Mouse (Mus musculus): Measurements from ENCODE around the gene Dnah12. TPM values are rescaled to one million over a fixed set of nuclear protein-coding genes. Genes with fewer than 3 reads are reported as not detected.

Dnah12 gene
- polyA plus RNA-seq, 1 experiment = not detected

GRCm38 (mm10) chr14:26805500-26805899 lies 112.4 kb downstream of the Dnah12 start:
- H3K79me2 ChIP-seq (ENCODE audit: control insufficient read depth, insufficient read depth) = no peaks in the 10 kb centered on the region
- H3K27me3 ChIP-seq (ENCODE audit: control insufficient read depth, insufficient read depth, insufficient read length) = peaks cover 20% of the 10 kb centered on the region
- H3ac ChIP-seq (ENCODE audit: control insufficient read depth, insufficient read length) = no peak overlapping the region
- TF ChIP-seq TCF3 (IDR thresholded peaks at IDR 0.05; ENCODE audit: insufficient read length, low read depth) (no peak), MYOG (IDR thresholded peaks at IDR 0.05; ENCODE audit: control insufficient read depth in 1 of 3, insufficient read depth in 1 of 3, insufficient read length in 2 of 3, low read depth in 2 of 3) (no peak), MYOD1 (IDR thresholded peaks at IDR 0.05; ENCODE audit: control insufficient read depth in 1 of 3, insufficient read length in 2 of 3, low read depth in 2 of 3) (no peak), REST (IDR thresholded peaks at IDR 0.05; ENCODE audit: insufficient read depth, insufficient read length) (no peak), USF1 (IDR thresholded peaks at IDR 0.05; ENCODE audit: low read depth) (no peak), POLR2A (IDR thresholded peaks at IDR 0.05; ENCODE audit: insufficient read length, low read depth) (no peak), SRF (IDR thresholded peaks at IDR 0.05; ENCODE audit: control insufficient read depth, insufficient read length, low read depth) (no peak), E2F4 (IDR thresholded peaks at IDR 0.05; ENCODE audit: insufficient read depth) (no peak), CEBPB (IDR thresholded peaks at IDR 0.05; ENCODE audit: insufficient read depth, poor library complexity, severe bottlenecking) (no peak), MAX (IDR thresholded peaks at IDR 0.05; ENCODE audit: low read depth) (no peak), POLR2AphosphoS2 (IDR thresholded peaks at IDR 0.05; ENCODE audit: insufficient read length, low read depth) (no peak), TCF12 (IDR thresholded peaks at IDR 0.05; ENCODE audit: insufficient read depth, poor library complexity, severe bottlenecking) (no peak)
- H3K4me2 ChIP-seq (ENCODE audit: low read depth) = no peak overlapping the region
- no peak overlapping the region for H3K4me3 ChIP-seq
- no peaks in the 10 kb centered on the region for H3K36me3 ChIP-seq (ENCODE audit: control insufficient read depth, insufficient read depth)

- Histone ChIP-seq H3K4me3 (no peak overlapping the region), H3K4me2 (ENCODE audit: low read depth) (no peak overlapping the region), H3K79me2 (ENCODE audit: control insufficient read depth, insufficient read depth) (no peaks in the 10 kb centered on the region), H3K36me3 (ENCODE audit: control insufficient read depth, insufficient read depth) (no peaks in the 10 kb centered on the region), H3K27me3 (ENCODE audit: control insufficient read depth, insufficient read depth, insufficient read length) (peaks cover 4% of the 10 kb centered on the region), H3ac (ENCODE audit: control insufficient read depth, insufficient read length) (no peak overlapping the region)
- TF ChIP-seq TCF12 (IDR thresholded peaks at IDR 0.05; ENCODE audit: insufficient read depth, poor library complexity, severe bottlenecking) (no peak), MAX (IDR thresholded peaks at IDR 0.05; ENCODE audit: low read depth) (no peak), USF1 (IDR thresholded peaks at IDR 0.05; ENCODE audit: low read depth) (no peak), TCF3 (IDR thresholded peaks at IDR 0.05; ENCODE audit: insufficient read length, low read depth) (no peak), POLR2AphosphoS2 (IDR thresholded peaks at IDR 0.05; ENCODE audit: insufficient read length, low read depth) (no peak), E2F4 (IDR thresholded peaks at IDR 0.05; ENCODE audit: insufficient read depth) (no peak), POLR2A (IDR thresholded peaks at IDR 0.05; ENCODE audit: insufficient read length, low read depth) (no peak), SRF (IDR thresholded peaks at IDR 0.05; ENCODE audit: control insufficient read depth, insufficient read length, low read depth) (no peak)
Observed at GRCm38 (mm10) chr14:26812734-26813133, 119.7 kb downstream of the Dnah12 start.

- Histone ChIP-seq H3K79me2 (ENCODE audit: control insufficient read depth, insufficient read depth) (no peaks in the 10 kb centered on the region), H3K36me3 (ENCODE audit: control insufficient read depth, insufficient read depth) (no peaks in the 10 kb centered on the region), H3K4me2 (ENCODE audit: low read depth) (no peak overlapping the region), H3K27me3 (ENCODE audit: control insufficient read depth, insufficient read depth, insufficient read length) (peaks cover 4% of the 10 kb centered on the region), H3K4me3 (no peak overlapping the region), H3ac (ENCODE audit: control insufficient read depth, insufficient read length) (no peak overlapping the region)
- TF ChIP-seq POLR2A (IDR thresholded peaks at IDR 0.05; ENCODE audit: insufficient read length, low read depth) (no peak), SRF (IDR thresholded peaks at IDR 0.05; ENCODE audit: control insufficient read depth, insufficient read length, low read depth) (no peak)
Observed at GRCm38 (mm10) chr14:26813871-26814270, 120.8 kb downstream of the Dnah12 start.

GRCm38 (mm10) chr14:26814908-26815307 lies 121.8 kb downstream of the Dnah12 start:
- peaks cover 4% of the 10 kb centered on the region for H3K27me3 ChIP-seq (ENCODE audit: control insufficient read depth, insufficient read depth, insufficient read length)
- H3K36me3 ChIP-seq (ENCODE audit: control insufficient read depth, insufficient read depth) = no peaks in the 10 kb centered on the region
- H3K4me3 ChIP-seq = no peak overlapping the region
- TF ChIP-seq REST (IDR thresholded peaks at IDR 0.05; ENCODE audit: insufficient read depth, insufficient read length) = no peak
- TF ChIP-seq SRF (IDR thresholded peaks at IDR 0.05; ENCODE audit: control insufficient read depth, insufficient read length, low read depth) = no peak
- no peak for TF ChIP-seq USF1 (IDR thresholded peaks at IDR 0.05; ENCODE audit: low read depth)
- no peak for TF ChIP-seq TCF3 (IDR thresholded peaks at IDR 0.05; ENCODE audit: insufficient read length, low read depth)
- no peak for TF ChIP-seq CEBPB (IDR thresholded peaks at IDR 0.05; ENCODE audit: insufficient read depth, poor library complexity, severe bottlenecking)
- TF ChIP-seq TCF12 (IDR thresholded peaks at IDR 0.05; ENCODE audit: insufficient read depth, poor library complexity, severe bottlenecking) = no peak
- TF ChIP-seq MYOD1 (IDR thresholded peaks at IDR 0.05; ENCODE audit: control insufficient read depth in 1 of 3, insufficient read length in 2 of 3, low read depth in 2 of 3) = no peak
- TF ChIP-seq POLR2AphosphoS2 (IDR thresholded peaks at IDR 0.05; ENCODE audit: insufficient read length, low read depth) = no peak
- no peak for TF ChIP-seq MYOG (IDR thresholded peaks at IDR 0.05; ENCODE audit: control insufficient read depth in 1 of 3, insufficient read depth in 1 of 3, insufficient read length in 2 of 3, low read depth in 2 of 3)
- no peak for TF ChIP-seq POLR2A (IDR thresholded peaks at IDR 0.05; ENCODE audit: insufficient read length, low read depth)
- H3ac ChIP-seq (ENCODE audit: control insufficient read depth, insufficient read length) = no peak overlapping the region
- H3K4me2 ChIP-seq (ENCODE audit: low read depth) = no peak overlapping the region
- H3K79me2 ChIP-seq (ENCODE audit: control insufficient read depth, insufficient read depth) = no peaks in the 10 kb centered on the region

GRCm38 (mm10) chr14:26816785-26817184 lies 123.7 kb downstream of the Dnah12 start:
- no peak for TF ChIP-seq MYOD1 (IDR thresholded peaks at IDR 0.05; ENCODE audit: control insufficient read depth in 1 of 3, insufficient read length in 2 of 3, low read depth in 2 of 3)
- no peak for TF ChIP-seq MAX (IDR thresholded peaks at IDR 0.05; ENCODE audit: low read depth)
- no peak for TF ChIP-seq POLR2A (IDR thresholded peaks at IDR 0.05; ENCODE audit: insufficient read length, low read depth)
- no peak for TF ChIP-seq TCF3 (IDR thresholded peaks at IDR 0.05; ENCODE audit: insufficient read length, low read depth)
- no peak for TF ChIP-seq CEBPB (IDR thresholded peaks at IDR 0.05; ENCODE audit: insufficient read depth, poor library complexity, severe bottlenecking)
- no peak for TF ChIP-seq POLR2AphosphoS2 (IDR thresholded peaks at IDR 0.05; ENCODE audit: insufficient read length, low read depth)
- TF ChIP-seq SRF (IDR thresholded peaks at IDR 0.05; ENCODE audit: control insufficient read depth, insufficient read length, low read depth) = no peak
- TF ChIP-seq E2F4 (IDR thresholded peaks at IDR 0.05; ENCODE audit: insufficient read depth) = no peak
- TF ChIP-seq TCF12 (IDR thresholded peaks at IDR 0.05; ENCODE audit: insufficient read depth, poor library complexity, severe bottlenecking) = no peak
- TF ChIP-seq MYOG (IDR thresholded peaks at IDR 0.05; ENCODE audit: control insufficient read depth in 1 of 3, insufficient read depth in 1 of 3, insufficient read length in 2 of 3, low read depth in 2 of 3) = no peak
- TF ChIP-seq REST (IDR thresholded peaks at IDR 0.05; ENCODE audit: insufficient read depth, insufficient read length) = no peak
- TF ChIP-seq USF1 (IDR thresholded peaks at IDR 0.05; ENCODE audit: low read depth) = no peak
- Histone ChIP-seq H3K36me3 (ENCODE audit: control insufficient read depth, insufficient read depth) (no peaks in the 10 kb centered on the region), H3K79me2 (ENCODE audit: control insufficient read depth, insufficient read depth) (no peaks in the 10 kb centered on the region), H3K27me3 (ENCODE audit: control insufficient read depth, insufficient read depth, insufficient read length) (peaks cover 4% of the 10 kb centered on the region), H3K4me3 (no peak overlapping the region), H3ac (ENCODE audit: control insufficient read depth, insufficient read length) (no peak overlapping the region), H3K4me2 (ENCODE audit: low read depth) (no peak overlapping the region)

All from myocyte (in vitro differentiated cells).